Mouse (Mus musculus) hindbrain, embryonic 16.5 days (tissue): Measurements from ENCODE around the gene Micu2. TPM values are rescaled to one million over a fixed set of nuclear protein-coding genes. Genes with fewer than 3 reads are reported as not detected.
"Not testable (repeated sequence)": the region's sequence is repeated elsewhere in the genome, so short reads cannot be mapped to it uniquely, and the experiment has no call there.

Experiments
- ATAC-seq: fragments of 200-750 bp; cut with Nextera tagmentation; 2 replicates; pipeline ENCODE4 v1.8.0; 2017; ENCODE audit warnings: moderate TSS enrichment, moderate library complexity
- H3K27ac ChIP-seq: fragments of 300-500 bp; sonication (generic); 2 replicates; pipeline ENCODE4 v1.5.1; 2014; ENCODE audit warnings: low read depth, mild to moderate bottlenecking, control low read depth, low read length, moderate library complexity
- H3K27me3 ChIP-seq: fragments of 300-500 bp; sonication (generic); replicated peaks from 2 replicates; pipeline ENCODE4 v1.6.1; 2014; ENCODE audit warnings: low read length; ENCODE audit not compliant: control insufficient read depth, insufficient read depth
- H3K36me3 ChIP-seq: fragments of 300-500 bp; sonication (generic); 2 replicates; pipeline ENCODE4 v1.6.1; 2014; ENCODE audit warnings: mild to moderate bottlenecking, low read length, moderate library complexity, mixed read lengths; ENCODE audit not compliant: control insufficient read depth, insufficient read depth
- H3K4me1 ChIP-seq: fragments of 300-500 bp; sonication (generic); 2 replicates; pipeline ENCODE4 v1.6.1; 2014; ENCODE audit warnings: low read depth, low read length; ENCODE audit not compliant: control insufficient read depth, insufficient read depth
- H3K4me2 ChIP-seq: fragments of 300-500 bp; sonication (generic); 2 replicates; pipeline ENCODE4 v1.6.1; 2014; ENCODE audit warnings: mild to moderate bottlenecking, low read length, control low read depth, moderate library complexity
- H3K4me3 ChIP-seq: fragments of 300-500 bp; sonication (generic); 2 replicates; pipeline ENCODE4 v1.5.1; 2014; ENCODE audit warnings: mild to moderate bottlenecking, low read length, control low read depth, moderate library complexity
- H3K9ac ChIP-seq: fragments of 300-500 bp; sonication (generic); 2 replicates; pipeline ENCODE4 v1.6.1; 2014; ENCODE audit warnings: low read depth, mild to moderate bottlenecking, control low read depth, low read length, moderate library complexity
- H3K9me3 ChIP-seq: fragments of 300-500 bp; sonication (generic); 2 replicates; pipeline ENCODE4 v1.6.1; 2014; ENCODE audit warnings: mild to moderate bottlenecking, low read length, moderate library complexity; ENCODE audit not compliant: control insufficient read depth
- WGBS: fragments of 180-500 bp; shearing (Covaris S2); extraction: QIAGEN DNeasy Blood & Tissue Kit; methylation state at CpG from one replicate; pipeline ENCODE4 v1.1.7; 2014; 5-methylcytosine and 5-hydroxymethylcytosine counted together
- polyA plus RNA-seq: library from polyadenylated mRNA; unstranded; fragments of >200 nt; fragmentation: Nextera tagmentation; extraction: Ambion mirVana; gene quantifications from 2 replicates; pipeline ENCODE4 v1.2.1, GENCODE M21; 2015

Gene Micu2
- polyA plus RNA-seq, 1 experiment from 2014 or later: 78.7 TPM

- Histone ChIP-seq H3K4me3 (no peak overlapping the region), H3K36me3 (0 out of 2 replicates have a peak, but pooled peaks cover 3% of the 10 kb centered on the region), H3K4me1 (no peaks in the 10 kb centered on the region), H3K9me3 (no peaks in the 10 kb centered on the region), H3K9ac (no peak overlapping the region), H3K27me3 (no peaks in the 10 kb centered on the region), H3K27ac (no peak overlapping the region), H3K4me2 (no peak overlapping the region)
- no peak for ATAC-seq
- 88% methylated on average over 7 of the region's 7 CpGs for WGBS
Observed at GRCm38 (mm10) chr14:57933608-57934007, 65.5 kb downstream of the Micu2 start.

DNA sequence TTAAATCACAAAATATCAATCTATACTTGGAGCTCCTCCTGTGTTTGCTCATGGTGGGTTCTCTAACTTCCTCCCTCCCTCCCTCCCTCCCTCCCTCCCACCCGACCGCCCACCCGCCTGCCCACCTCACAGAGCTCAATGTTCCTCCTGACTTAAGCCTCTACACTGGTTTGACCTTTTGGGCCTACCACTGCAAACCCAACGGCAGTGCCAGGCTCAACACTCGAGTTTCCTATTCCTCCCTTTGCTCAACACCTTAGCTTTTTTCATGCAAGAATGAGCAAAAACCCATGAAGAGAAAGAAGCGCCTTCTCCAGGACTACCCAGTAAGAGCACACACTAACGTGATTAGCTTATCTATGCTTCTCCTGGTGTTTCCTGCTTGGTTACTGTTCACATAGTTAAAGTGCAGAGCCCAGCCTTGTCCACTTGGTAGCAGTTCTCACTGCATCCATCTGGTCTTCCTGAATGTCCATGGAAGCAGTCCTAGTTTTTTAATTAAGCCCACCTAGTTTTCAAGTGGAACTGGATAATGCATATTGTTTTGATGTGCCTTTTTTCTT lies 66.1 kb downstream of the Micu2 start:
- Histone ChIP-seq H3K36me3 (0 out of 2 replicates have a peak, but pooled peaks cover 3% of the 10 kb centered on the region), H3K4me2 (no peak overlapping the region), H3K27ac (no peak overlapping the region), H3K9ac (no peak overlapping the region), H3K4me3 (no peak overlapping the region), H3K9me3 (no peaks in the 10 kb centered on the region), H3K4me1 (no peaks in the 10 kb centered on the region), H3K27me3 (no peaks in the 10 kb centered on the region)
- no peak for ATAC-seq
- 79% methylated on average over 7 of the region's 7 CpGs for WGBS

GRCm38 (mm10) chr14:57921428-57922131 lies 77.5 kb downstream of the Micu2 start:
- Histone ChIP-seq H3K9ac (no peak overlapping the region), H3K4me2 (no peak overlapping the region), H3K4me3 (no peak overlapping the region), H3K9me3 (no peaks in the 10 kb centered on the region), H3K27ac (no peak overlapping the region), H3K36me3 (peaks cover 16% of the 10 kb centered on the region), H3K27me3 (no peaks in the 10 kb centered on the region), H3K4me1 (no peaks in the 10 kb centered on the region)
- WGBS: 26% methylated on average over 10 of the region's 10 CpGs
- peak; percentile 58; the same call in 1 of the 2 replicates for ATAC-seq

GRCm38 (mm10) chr14:57920568-57921310 lies 78.3 kb downstream of the Micu2 start:
- Histone ChIP-seq H3K27me3 (no peaks in the 10 kb centered on the region), H3K27ac (no peak overlapping the region), H3K36me3 (peaks cover 19% of the 10 kb centered on the region), H3K4me3 (no peak overlapping the region), H3K9me3 (no peaks in the 10 kb centered on the region), H3K4me1 (no peaks in the 10 kb centered on the region), H3K4me2 (no peak overlapping the region), H3K9ac (no peak overlapping the region)
- WGBS: 81% methylated on average over 18 of the region's 18 CpGs
- ATAC-seq: no peak

GRCm38 (mm10) chr14:57919148-57919875 lies 79.8 kb downstream of the Micu2 start:
- H3K9ac ChIP-seq: no peak overlapping the region
- no peak overlapping the region for H3K4me2 ChIP-seq
- no peaks in the 10 kb centered on the region for H3K27me3 ChIP-seq
- 95% methylated on average over 17 of the region's 17 CpGs for WGBS
- no peaks in the 10 kb centered on the region for H3K4me1 ChIP-seq
- ATAC-seq: no peak
- no peak overlapping the region for H3K27ac ChIP-seq
- no peak overlapping the region for H3K4me3 ChIP-seq
- H3K36me3 ChIP-seq: peaks cover 17% of the 10 kb centered on the region
- H3K9me3 ChIP-seq: no peaks in the 10 kb centered on the region

- no peak for ATAC-seq
- Histone ChIP-seq H3K4me2 (no peak overlapping the region), H3K36me3 (peaks cover 13% of the 10 kb centered on the region), H3K4me3 (no peak overlapping the region), H3K27ac (no peak overlapping the region), H3K9me3 (no peaks in the 10 kb centered on the region), H3K4me1 (0 out of 2 replicates have a peak, but pooled peaks cover 2% of the 10 kb centered on the region), H3K9ac (no peak overlapping the region), H3K27me3 (no peaks in the 10 kb centered on the region)
- 49% methylated on average over 6 of the region's 6 CpGs for WGBS
Observed at GRCm38 (mm10) chr14:57915341-57915740, 83.7 kb downstream of the Micu2 start.

DNA sequence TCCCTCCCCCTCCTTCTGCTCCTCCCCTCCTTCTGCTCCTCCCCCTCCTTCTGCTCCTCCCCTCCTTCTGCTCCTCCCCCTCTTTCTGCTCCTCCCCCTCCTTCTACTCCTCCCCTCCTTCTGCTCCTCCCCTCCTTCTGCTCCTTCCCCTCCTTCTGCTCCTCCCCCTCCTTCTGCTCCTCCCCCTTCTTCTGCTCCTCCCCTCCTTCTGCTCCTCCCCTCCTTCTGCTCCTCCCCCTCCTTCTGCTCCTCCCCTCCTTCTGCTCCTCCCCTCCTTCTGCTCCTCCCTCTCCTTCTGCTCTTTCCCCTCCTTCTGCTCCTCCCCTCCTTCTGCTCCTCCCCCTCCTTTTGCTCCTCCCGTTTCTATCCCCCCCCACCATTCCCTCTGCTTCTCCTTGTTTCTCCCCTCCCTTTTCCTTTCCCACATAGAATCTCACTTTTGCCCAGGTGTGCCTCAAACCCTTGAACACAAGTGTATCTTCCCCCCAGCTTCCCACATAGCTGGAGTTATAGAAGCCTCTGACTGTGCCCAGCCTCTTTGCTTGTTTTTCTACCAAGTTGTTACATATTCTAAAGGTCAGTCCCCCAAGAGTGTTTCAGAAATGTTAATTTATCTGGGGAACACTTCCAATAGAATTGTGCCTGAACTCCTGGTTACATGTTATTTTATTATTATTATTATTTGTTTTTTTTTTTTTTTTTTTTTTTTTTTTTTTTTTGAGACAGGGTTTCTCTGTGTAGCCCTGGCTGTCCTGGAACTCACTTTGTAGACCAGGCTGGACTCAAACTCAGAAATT lies 86.7 kb downstream of the Micu2 start:
- H3K27ac ChIP-seq, ATAC-seq, H3K9ac ChIP-seq, H3K27me3 ChIP-seq, H3K4me2 ChIP-seq, H3K9me3 ChIP-seq, H3K4me3 ChIP-seq, H3K4me1 ChIP-seq: not testable (repeated sequence)
- WGBS: 64% methylated on average over 1 of the region's 1 CpGs
- H3K36me3 ChIP-seq: peaks cover 11% of the 10 kb centered on the region

GRCm38 (mm10) chr14:57911787-57912186 lies 87.3 kb downstream of the Micu2 start:
- H3K4me3 ChIP-seq, H3K9me3 ChIP-seq, H3K36me3 ChIP-seq, ATAC-seq, H3K27me3 ChIP-seq, H3K4me2 ChIP-seq, H3K4me1 ChIP-seq, H3K27ac ChIP-seq, H3K9ac ChIP-seq: not testable (repeated sequence)
